In the genomic region with DNA sequence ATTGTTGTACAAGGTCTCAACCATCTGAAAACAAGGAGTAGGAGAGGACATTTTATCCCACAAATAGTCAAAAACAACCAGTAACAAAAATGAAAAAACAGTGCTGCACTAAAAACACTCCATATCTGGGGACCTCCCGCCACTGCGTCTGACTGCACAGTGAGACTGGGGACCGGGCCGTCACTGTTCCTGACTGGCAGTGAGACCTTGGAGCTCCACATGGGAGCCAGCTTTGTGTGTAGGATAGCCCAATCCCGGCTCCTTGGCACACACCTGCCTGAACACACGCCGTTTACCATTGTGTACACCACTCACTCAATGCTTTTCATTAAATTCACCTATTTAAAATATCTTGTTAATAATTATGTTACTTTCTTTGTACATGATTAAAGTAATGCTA, we compare ENCODE assay signal across 18 mouse cellular contexts.
"Had no signal": no experiment of that assay in that cellular context is flagged by ENCODE, and none has a peak within 500 bp of the region (broad histone marks: within the 10 kb centered on the region; RNA-seq: fewer than 3 reads in every experiment).

No protein-coding gene starts in this region.

- DNase-seq: lung, embryonic 14.5 days; lung, postnatal 10 days; lung, postnatal 4 days; midbrain, embryonic 14.5 days; retina, postnatal 1 day; right cerebral cortex, adult 18-20 months; right cerebral cortex, postnatal 25 days; right cerebral cortex, postnatal 4 days; spleen, adult 18-20 months; thymus, adult 18-20 months; thymus, postnatal 14 days; thymus, postnatal 36 days had no signal

- H3K4me3 ChIP-seq: midbrain, embryonic 10.5 days; midbrain, embryonic 12.5 days; myocyte; neural tube, embryonic 13.5 days; neural tube, embryonic 15.5 days had no signal

- H3K27me3 ChIP-seq: midbrain, embryonic 12.5 days; neural tube, embryonic 13.5 days; neural tube, embryonic 15.5 days had no signal

- H3K9me3 ChIP-seq: midbrain, embryonic 10.5 days; midbrain, embryonic 12.5 days; neural tube, embryonic 13.5 days; neural tube, embryonic 15.5 days had no signal

- H3K9ac ChIP-seq: lung, embryonic 14.5 days; neural tube, embryonic 13.5 days; neural tube, embryonic 15.5 days had no signal

- H3K27ac ChIP-seq: midbrain, embryonic 10.5 days; midbrain, embryonic 12.5 days; neural tube, embryonic 13.5 days; neural tube, embryonic 15.5 days had no signal

- H3K4me2 ChIP-seq: lung, embryonic 14.5 days; midbrain, embryonic 12.5 days; neural tube, embryonic 13.5 days; neural tube, embryonic 15.5 days had no signal

- ATAC-seq: midbrain, embryonic 16.5 days had no signal
